Mouse (Mus musculus) stomach, embryonic 15.5 days (tissue): ENCODE data around the gene Gm21800. TPM values are rescaled to one million over a fixed set of nuclear protein-coding genes. Genes with fewer than 3 reads are reported as not detected.
"Not testable (repeated sequence)": the region's sequence is repeated elsewhere in the genome, so short reads cannot be mapped to it uniquely, and the experiment has no call there.

Experiments used
- ATAC-seq: fragments of 200-750 bp; cut with Nextera tagmentation; 2 replicates; pipeline ENCODE4 v1.8.0; 2017; ENCODE audit warnings: low read depth, moderate number of reproducible peaks, moderate TSS enrichment; ENCODE audit not compliant: insufficient read depth, low FRiP score
- H3K27ac ChIP-seq: fragments of 300-500 bp; sonication (generic); 2 replicates; pipeline ENCODE4 v1.5.1; 2015; ENCODE audit warnings: mild to moderate bottlenecking, inconsistent platforms
- H3K27me3 ChIP-seq: fragments of 300-500 bp; sonication (generic); replicated peaks from 2 replicates; pipeline ENCODE4 v1.6.1; 2015; ENCODE audit warnings: inconsistent platforms
- H3K36me3 ChIP-seq: fragments of 300-500 bp; sonication (generic); 2 replicates; pipeline ENCODE4 v1.6.1; 2015; ENCODE audit warnings: inconsistent platforms
- H3K4me1 ChIP-seq: fragments of 300-500 bp; sonication (generic); 2 replicates; pipeline ENCODE4 v1.6.1; 2015; ENCODE audit warnings: inconsistent platforms
- H3K4me2 ChIP-seq: fragments of 300-500 bp; sonication (generic); 2 replicates; pipeline ENCODE4 v1.6.1; 2015; ENCODE audit warnings: mild to moderate bottlenecking, inconsistent platforms
- H3K4me3 ChIP-seq: fragments of 300-500 bp; sonication (generic); replicated peaks from 2 replicates; pipeline ENCODE4 v1.5.1; 2015; ENCODE audit warnings: inconsistent platforms
- H3K9ac ChIP-seq: fragments of 300-500 bp; sonication (generic); 2 replicates; pipeline ENCODE4 v1.6.1; 2015; ENCODE audit warnings: inconsistent platforms
- H3K9me3 ChIP-seq: fragments of 300-500 bp; sonication (generic); 2 replicates; pipeline ENCODE4 v1.6.1; 2016; ENCODE audit warnings: inconsistent platforms
- WGBS: fragments of 180-500 bp; shearing (Covaris S2); methylation state at CpG from one replicate; pipeline ENCODE4 v1.1.7; 2015; 5-methylcytosine and 5-hydroxymethylcytosine counted together
- polyA plus RNA-seq: library from polyadenylated mRNA; unstranded; fragments of >200 nt; fragmentation: Nextera tagmentation; extraction: Ambion mirVana; gene quantifications from 2 replicates; pipeline ENCODE4 v1.2.1, GENCODE M21; 2015

Gene Gm21800
- polyA plus RNA-seq = not detected in 2 replicates

DNA sequence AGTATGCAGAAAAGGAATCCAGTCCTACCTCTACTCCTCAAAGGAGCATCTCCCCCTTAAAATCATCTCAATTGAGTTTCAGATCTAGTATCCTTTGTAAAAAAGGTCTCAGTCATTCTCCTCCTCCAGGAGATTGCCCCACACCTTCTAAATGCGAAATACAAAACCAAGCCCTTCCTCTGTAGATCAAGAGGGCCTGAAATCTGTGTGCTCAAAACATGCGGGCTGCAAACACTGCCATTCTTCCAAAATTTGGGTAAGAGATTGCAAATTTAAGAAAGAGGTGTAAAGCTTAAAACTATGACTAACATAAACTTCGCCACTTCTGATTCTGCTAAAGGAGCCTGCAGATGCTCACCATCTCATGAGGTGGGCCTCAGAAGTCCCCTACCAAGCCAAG, at the start of gene Gm21800:
Gm21800 (plus strand) TSS at position 301 of the 400 bp plus-strand sequence.
- not testable (repeated sequence) for ATAC-seq, H3K36me3 ChIP-seq, H3K9me3 ChIP-seq, H3K4me3 ChIP-seq, H3K4me2 ChIP-seq, H3K27ac ChIP-seq, H3K9ac ChIP-seq, H3K27me3 ChIP-seq, H3K4me1 ChIP-seq
- WGBS = 44% methylated on average over 1 of the region's 3 CpGs
